Mouse (Mus musculus) lung, adult 2 months (tissue): Measurements from ENCODE around the gene B3gnt9.

ENCODE experiments used
- CTCF ChIP-seq: fragments of 200-500 bp; IDR thresholded peaks from 2 replicates; pipeline ENCODE4 v1.5.1; 2011; ENCODE audit warnings: mild to moderate bottlenecking, low read length, control low read depth; ENCODE audit not compliant: insufficient read depth
- POLR2A ChIP-seq: fragments of 200-500 bp; IDR thresholded peaks from 2 replicates; pipeline ENCODE4 v1.6.1; 2011; ENCODE audit warnings: low read depth, mild to moderate bottlenecking, control low read depth, low read length, borderline replicate concordance; ENCODE audit errors: extremely low read depth

DNA sequence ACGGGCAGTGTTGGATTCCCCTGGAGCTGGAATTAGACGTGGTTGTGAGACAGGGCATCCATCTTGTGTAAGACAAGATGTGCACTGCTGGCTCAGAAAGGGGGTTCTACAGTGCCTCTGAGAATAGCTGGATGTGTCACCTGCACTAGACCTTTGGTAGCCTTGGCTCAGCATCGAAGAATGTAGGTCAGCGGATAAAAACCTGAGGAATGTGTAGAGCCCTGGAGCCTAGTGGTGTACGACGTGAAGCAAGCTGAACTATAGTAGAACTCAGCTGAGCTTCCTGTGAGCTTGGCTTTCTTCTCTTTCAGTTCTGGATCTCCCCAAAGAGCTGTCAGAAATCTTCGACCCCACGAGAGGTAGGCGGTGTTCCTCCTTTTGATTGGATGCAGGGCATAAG is 48.9 kb upstream of the B3gnt9 start:
- TF ChIP-seq CTCF (no peak), POLR2A (no peak)
